Mouse (Mus musculus): ENCODE measurements around the gene Pot1b.

The Pot1b gene

GRCm38 (mm10) chr17:55711984-55712811 lies at the start of gene Pot1b:
Pot1b (minus strand) TSS chr17:55712628.
- DNase-seq (ENCODE audit: low spot score in 2 of 2): peak; percentile 95 to 96

- DNase-seq (ENCODE audit: low spot score in 2 of 2): no peak
Observed at GRCm38 (mm10) chr17:55751170-55751569, 38.7 kb upstream of the Pot1b start.

DNA sequence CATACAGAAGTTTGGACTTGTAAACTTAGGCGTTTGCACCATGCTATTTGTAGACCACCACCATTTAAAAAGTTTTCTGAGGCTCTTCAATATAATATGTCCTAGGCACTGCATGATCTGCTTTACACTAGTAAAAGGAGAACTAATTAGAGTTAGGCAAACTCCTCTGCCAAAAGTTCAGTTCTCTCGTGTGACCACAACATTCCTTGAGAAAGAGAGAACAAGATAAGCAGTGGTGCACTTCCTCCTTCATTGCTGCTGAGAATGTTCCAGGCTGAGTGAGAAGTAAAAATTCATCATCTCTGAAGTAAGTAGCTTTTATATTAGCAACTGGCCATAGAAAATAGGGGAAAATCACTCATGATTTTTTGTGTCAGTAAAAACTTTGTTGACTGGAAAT lies 37.4 kb upstream of the Pot1b start, which contains the start of gene Adgre4:
Gene Adgre4, plus strand, starts transcription at position 199 of the 400 bp plus-strand sequence.
- no peak for DNase-seq (ENCODE audit: low spot score in 2 of 2)

DNA sequence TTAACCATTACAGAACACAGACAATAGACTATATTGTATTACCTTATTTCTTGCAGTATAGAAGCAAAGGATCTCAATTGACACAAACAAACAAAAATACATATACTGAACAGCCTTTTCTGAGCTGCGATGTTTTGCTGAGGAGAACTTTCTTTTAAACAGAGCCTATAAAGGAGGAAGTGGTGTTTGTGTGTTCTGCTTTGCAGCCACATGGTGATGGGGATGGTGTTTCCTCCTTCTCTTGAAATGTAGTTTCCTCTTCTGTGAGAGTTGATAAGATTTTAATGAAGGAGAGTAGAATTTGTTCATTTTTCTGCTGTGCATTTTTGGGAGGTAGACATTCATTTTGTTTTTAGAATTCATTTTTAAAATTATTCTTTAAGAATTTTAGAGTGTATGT lies 24.2 kb upstream of the Pot1b start:
- DNase-seq (ENCODE audit: low spot score in 2 of 2): no peak

GRCm38 (mm10) chr17:55726193-55726592 lies 13.8 kb upstream of the Pot1b start:
- DNase-seq (ENCODE audit: low spot score in 2 of 2): no peak

DNA sequence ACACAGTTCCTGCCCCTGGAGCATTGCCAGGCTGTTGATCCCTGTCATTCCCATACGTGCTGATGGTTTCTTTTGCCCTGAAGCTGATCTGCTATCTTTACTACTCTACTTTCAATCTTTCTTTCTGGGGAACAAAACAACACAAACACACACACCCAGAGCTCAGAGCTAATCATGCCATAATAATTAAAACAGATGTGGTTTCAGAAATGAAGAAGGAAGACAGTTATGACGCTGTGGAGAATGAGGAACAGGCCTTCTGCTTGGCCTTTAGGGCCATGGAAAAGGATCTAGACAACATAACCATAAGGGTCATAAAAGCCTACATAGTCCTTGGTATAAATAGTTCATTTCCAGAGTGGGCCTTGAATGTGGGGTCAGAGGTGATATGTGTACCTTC lies 9.8 kb upstream of the Pot1b start:
- DNase-seq (ENCODE audit: low spot score in 2 of 2): no peak

DNA sequence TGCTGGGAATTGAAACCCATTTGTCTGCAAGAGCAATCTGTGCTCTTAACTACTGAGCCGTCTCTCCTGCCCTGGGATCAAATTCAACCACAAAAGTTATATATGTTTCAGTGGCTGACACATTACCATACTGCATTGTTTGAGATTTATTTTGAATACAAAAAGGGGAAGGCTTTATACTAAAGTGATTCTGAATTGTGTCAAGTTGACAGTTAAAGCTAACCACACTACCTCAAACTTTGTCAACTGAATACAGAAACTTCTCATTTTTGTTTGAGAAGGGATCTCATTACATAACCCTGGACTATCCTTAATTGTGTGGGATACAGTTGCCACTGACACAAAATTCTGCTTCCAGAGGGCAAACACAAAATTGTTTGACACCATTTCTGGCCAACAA lies 8.8 kb upstream of the Pot1b start:
- no peak for DNase-seq (ENCODE audit: low spot score in 2 of 2)

- DNase-seq (ENCODE audit: low spot score in 2 of 2): no peak
Observed at GRCm38 (mm10) chr17:55702865-55703264, 9.6 kb downstream of the Pot1b start.

GRCm38 (mm10) chr17:55702161-55702820 lies 10.1 kb downstream of the Pot1b start:
- peak; percentile 56 to 72 for DNase-seq (ENCODE audit: low spot score in 2 of 2)

- DNase-seq (ENCODE audit: low spot score in 2 of 2): no peak
Observed at GRCm38 (mm10) chr17:55699388-55699787, 13.0 kb downstream of the Pot1b start.

DNA sequence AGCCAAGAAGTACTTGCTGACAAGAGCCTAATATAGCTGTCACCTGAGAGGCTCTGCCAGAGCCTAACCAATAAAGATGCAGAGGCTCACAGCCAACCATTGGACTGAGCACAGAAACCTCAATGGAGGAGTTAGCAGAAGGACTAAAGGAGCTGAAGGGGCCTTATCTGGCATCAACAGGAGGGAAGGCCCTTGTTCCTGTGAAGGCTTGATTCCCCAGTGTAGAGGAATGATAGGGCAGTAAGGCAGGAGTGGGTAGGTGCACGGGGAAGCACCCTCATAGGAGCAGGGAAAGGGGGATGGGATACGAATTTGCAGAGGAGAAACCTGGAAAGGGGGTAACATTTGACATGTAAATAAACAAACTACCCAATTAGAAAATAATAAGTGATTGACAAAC lies 51.3 kb downstream of the Pot1b start:
- DNase-seq (ENCODE audit: low spot score in 2 of 2): no peak

GRCm38 (mm10) chr17:55625092-55625491 lies 87.3 kb downstream of the Pot1b start, which contains the start of gene Vmn2r118:
Vmn2r118 (minus strand) TSS chr17:55625192.
- no peak for DNase-seq (ENCODE audit: low spot score in 2 of 2)

All from frontal cortex, postnatal 25 days (tissue).